Mouse (Mus musculus) ES-E14 (cell line): ENCODE data around the gene Chst3. TPM values are rescaled to one million over a fixed set of nuclear protein-coding genes. Genes with fewer than 3 reads are reported as not detected.

Source experiments
- DNase-seq: peaks from one replicate; pipeline ENCODE4 v3.0.0-alpha.2; 2013; ENCODE audit warnings: low read depth, low spot score
- H3K27ac ChIP-seq: 2 replicates; pipeline ENCODE4 v1.5.1; 2012; ENCODE audit warnings: low read depth, mild to moderate bottlenecking, low read length, moderate library complexity, mixed read lengths; ENCODE audit not compliant: poor library complexity, insufficient read depth, severe bottlenecking
- H3K36me3 ChIP-seq: 2 replicates; pipeline ENCODE4 v1.6.1; 2012; ENCODE audit warnings: mild to moderate bottlenecking, low read length, moderate library complexity, mixed read lengths; ENCODE audit not compliant: control insufficient read depth, poor library complexity, insufficient read depth, severe bottlenecking
- H3K4me1 ChIP-seq, 2 experiments: fragments of 150-350 bp in 1 of 2; sonication (generic) in 1 of 2; 2 replicates each; pipeline ENCODE4 v1.6.1; 2012; ENCODE audit warnings: low read length in 2 of 2, mild to moderate bottlenecking in 1 of 2, mixed read lengths in 1 of 2; ENCODE audit not compliant: control insufficient read depth in 2 of 2, insufficient read depth in 2 of 2, poor library complexity in 1 of 2
- H3K4me3 ChIP-seq, 2 experiments: fragments of 150-350 bp in 1 of 2; sonication (generic) in 1 of 2; 2 replicates each; pipeline ENCODE4 v1.5.1; 2012; ENCODE audit warnings: low read length in 2 of 2, low read depth in 1 of 2, mild to moderate bottlenecking in 1 of 2, mixed read lengths in 1 of 2; ENCODE audit not compliant: insufficient read depth in 1 of 2, poor library complexity in 1 of 2, severe bottlenecking in 1 of 2
- H3K9ac ChIP-seq: 2 replicates; pipeline ENCODE4 v1.6.1; 2012; ENCODE audit warnings: low read depth, mild to moderate bottlenecking, low read length, mixed read lengths; ENCODE audit not compliant: poor library complexity, insufficient read depth, severe bottlenecking
- H3K9me3 ChIP-seq: fragments of 150-350 bp; sonication (generic); 2 replicates; pipeline ENCODE4 v1.6.1; 2012; ENCODE audit warnings: low read depth, mild to moderate bottlenecking, low read length; ENCODE audit not compliant: control insufficient read depth, insufficient read depth
- CHD2 ChIP-seq: IDR thresholded peaks from 2 replicates; pipeline ENCODE4 v1.6.1; 2014; ENCODE audit warnings: mild to moderate bottlenecking, low read depth, low read length, inconsistent platforms
- HCFC1 ChIP-seq: IDR thresholded peaks from 2 replicates; pipeline ENCODE4 v1.6.1; 2012; ENCODE audit warnings: low read length, inconsistent platforms, borderline replicate concordance; ENCODE audit not compliant: insufficient read depth
- MAFK ChIP-seq: IDR thresholded peaks from 2 replicates; pipeline ENCODE4 v1.6.1; 2014; ENCODE audit warnings: mild to moderate bottlenecking, low read depth, low read length, inconsistent platforms; ENCODE audit not compliant: insufficient read depth
- ZC3H11A ChIP-seq: IDR thresholded peaks from 2 replicates; pipeline ENCODE4 v1.6.1; 2012; ENCODE audit warnings: low read depth, mild to moderate bottlenecking, inconsistent platforms, low read length, borderline replicate concordance
- ZNF384 ChIP-seq: IDR thresholded peaks from 2 replicates; pipeline ENCODE4 v1.6.1; 2012; ENCODE audit warnings: low read depth, low read length, inconsistent platforms
- in situ Hi-C, 2 experiments: fragments of 600-800 bp; cut with MboI; formaldehyde crosslinking; loops; one replicate each; pipeline ENCODE4 v1.15.1; 2025; ENCODE audit warnings: low sequenced_read_pairs in 2 of 2, inconsistent platforms in 1 of 2; ENCODE audit not compliant: unreplicated experiment in 2 of 2
- total RNA-seq: library from RNA; depleted of rRNA; stranded (reverse); fragments of 300-350 nt; gene quantifications from 2 replicates; pipeline ENCODE4 v1.2.3, GENCODE M21; 2012

Gene Chst3
- total RNA-seq, 1 experiment, result 1.8 TPM

DNA sequence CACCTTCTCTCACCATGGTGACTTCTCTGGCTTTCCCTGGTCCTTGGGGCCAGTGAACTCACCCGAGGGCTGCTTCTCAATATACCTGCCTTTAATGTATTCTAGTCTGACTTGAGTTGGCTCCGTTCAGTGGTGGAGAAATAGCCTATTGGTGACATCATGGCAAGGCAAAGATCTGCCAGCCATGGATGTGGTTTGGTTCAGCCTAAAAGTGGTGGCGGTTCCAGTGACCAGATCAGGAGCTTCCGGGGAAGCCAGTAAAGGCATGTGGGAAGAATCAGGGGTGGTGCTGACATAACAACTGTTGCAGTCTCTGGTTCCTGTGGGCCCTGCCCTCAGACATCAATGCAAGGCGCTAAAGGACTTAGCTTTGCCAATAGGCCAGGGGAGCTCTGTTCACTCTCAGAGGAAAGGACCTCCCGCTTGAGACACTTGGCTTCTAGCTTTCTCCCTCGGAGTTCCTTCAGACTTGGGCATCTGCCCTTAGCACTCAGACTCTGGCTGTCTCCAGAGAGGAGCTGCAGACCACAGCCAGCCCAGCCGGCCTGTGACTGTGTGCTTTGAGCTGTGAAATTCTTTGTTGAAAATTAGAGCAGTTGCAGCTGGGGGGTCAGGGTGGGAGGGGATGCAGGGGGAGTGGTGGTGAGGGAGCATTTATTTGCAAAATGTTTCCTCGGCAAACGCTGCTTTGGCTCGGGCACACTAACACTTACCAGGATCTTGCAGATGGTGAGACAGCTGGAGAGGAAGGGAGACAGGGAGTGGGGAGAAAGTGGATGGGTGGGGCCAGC is 6.3 kb downstream of the Chst3 start:
- H3K9ac ChIP-seq, result no peak overlapping the region
- H3K4me3 ChIP-seq, result no peak overlapping the region
- no peaks in the 10 kb centered on the region for H3K36me3 ChIP-seq
- no peak for DNase-seq
- H3K9me3 ChIP-seq, result no peaks in the 10 kb centered on the region
- H3K4me1 ChIP-seq, result peaks cover 0 to 3% of the 10 kb centered on the region in 2 experiments; a peak in 1 of 4 replicates
- in situ Hi-C loops, result no loop called here
- no peak overlapping the region for H3K27ac ChIP-seq
- TF ChIP-seq HCFC1, result no peak
- no peak for TF ChIP-seq ZC3H11A
- no peak for TF ChIP-seq MAFK

DNA sequence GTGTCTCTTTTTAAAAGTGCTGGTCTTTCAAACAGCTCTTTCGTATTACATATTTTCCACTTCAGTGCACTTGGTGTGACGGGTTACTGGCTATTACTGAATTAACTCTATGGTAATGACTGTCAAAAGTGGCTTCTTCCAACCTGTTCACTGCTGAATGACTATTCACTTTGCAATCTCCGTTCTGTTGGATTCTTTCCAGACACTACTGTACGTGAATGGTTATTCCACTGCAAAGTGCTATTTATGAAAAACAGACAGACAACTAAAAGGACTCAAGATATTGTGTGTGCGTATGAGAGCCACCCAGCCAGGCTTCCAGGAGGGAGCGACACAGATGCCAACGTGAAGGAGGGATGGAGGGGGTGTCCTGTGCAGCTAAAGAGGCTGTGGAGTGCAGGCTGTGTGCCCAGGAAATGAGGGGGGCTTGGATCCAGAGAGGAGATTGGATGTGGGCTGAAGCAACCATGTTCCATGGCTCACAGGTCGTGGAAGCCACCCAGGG is 7.5 kb downstream of the Chst3 start:
- Histone ChIP-seq H3K36me3 (no peaks in the 10 kb centered on the region), H3K27ac (no peak overlapping the region), H3K9me3 (no peaks in the 10 kb centered on the region), H3K9ac (no peak overlapping the region), H3K4me1 (peaks cover 0 to 3% of the 10 kb centered on the region in 2 experiments; a peak in 1 of 4 replicates), H3K4me3 (no peak overlapping the region)
- in situ Hi-C loops, result no loop called here
- no peak for DNase-seq
- TF ChIP-seq HCFC1 (no peak), ZC3H11A (no peak), MAFK (no peak), ZNF384 (no peak), CHD2 (no peak)

DNA sequence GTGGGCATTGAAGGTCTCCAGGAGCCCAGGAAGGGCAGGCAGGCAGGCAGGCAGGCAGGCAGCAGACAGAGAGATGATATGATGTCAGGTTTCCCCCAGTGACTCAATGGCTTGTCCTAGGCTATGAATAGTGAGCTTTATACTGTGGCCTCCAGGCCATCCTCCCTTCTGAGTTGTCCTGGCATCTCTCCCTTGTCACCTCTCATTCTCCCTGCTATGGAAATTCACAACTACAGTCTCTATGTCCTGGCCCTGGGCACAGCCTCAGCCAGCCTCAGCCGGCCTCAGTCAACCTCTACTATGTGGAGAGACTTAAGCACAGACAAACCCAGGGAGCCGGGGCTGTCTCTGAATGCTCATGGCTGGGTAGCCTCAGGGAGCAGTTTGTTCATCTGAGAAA is 8.6 kb downstream of the Chst3 start:
- Histone ChIP-seq H3K4me3 (no peak overlapping the region), H3K9me3 (no peaks in the 10 kb centered on the region), H3K4me1 (peaks cover 0 to 7% of the 10 kb centered on the region in 2 experiments; a peak in 1 of 4 replicates), H3K27ac (no peak overlapping the region), H3K9ac (no peak overlapping the region), H3K36me3 (no peaks in the 10 kb centered on the region)
- in situ Hi-C loops, result no loop called here
- TF ChIP-seq MAFK (no peak), ZNF384 (no peak), ZC3H11A (no peak), HCFC1 (no peak), CHD2 (no peak)
- no peak for DNase-seq

DNA sequence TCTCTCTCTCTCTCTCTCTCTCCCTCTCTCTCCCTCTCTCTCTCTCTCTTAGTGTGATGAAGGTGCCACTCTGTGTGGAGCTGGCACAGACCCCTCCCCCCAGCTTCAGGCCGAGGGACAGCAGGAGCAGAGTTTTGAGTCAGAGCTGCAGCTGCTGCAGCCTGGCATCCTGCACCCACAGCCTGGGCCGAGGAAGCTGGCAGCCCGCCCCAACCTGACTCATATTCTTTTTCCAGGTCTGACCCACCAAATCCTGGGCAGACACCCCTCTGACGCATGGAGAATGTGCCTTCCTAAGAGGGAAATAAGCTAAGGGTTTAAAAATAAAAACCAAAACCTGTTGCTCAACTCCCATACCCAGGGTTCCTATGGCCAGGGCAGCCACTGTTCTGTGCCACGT is 9.8 kb downstream of the Chst3 start:
- in situ Hi-C loops, result no loop called here
- no peaks in the 10 kb centered on the region for H3K9me3 ChIP-seq

More for the DNA sequence above, 9.8 kb downstream of the Chst3 start:
- Histone ChIP-seq H3K4me3 (no peak overlapping the region), H3K4me1 (peaks cover 0 to 7% of the 10 kb centered on the region in 2 experiments; a peak in 1 of 4 replicates), H3K36me3 (no peaks in the 10 kb centered on the region), H3K27ac (no peak overlapping the region), H3K9ac (no peak overlapping the region)
- no peak for DNase-seq
- TF ChIP-seq MAFK (no peak), ZC3H11A (no peak), HCFC1 (no peak), ZNF384 (no peak), CHD2 (no peak)
